Mouse (Mus musculus): ENCODE measurements around the gene Ttc9b. TPM values are rescaled to one million over a fixed set of nuclear protein-coding genes. Genes with fewer than 3 reads are reported as not detected.
"Not testable (repeated sequence)": the region's sequence is repeated elsewhere in the genome, so short reads cannot be mapped to it uniquely, and the experiment has no call there.

Gene Ttc9b
- total RNA-seq (2022) = not detected

GRCm38 (mm10) chr7:27653681-27654437, at the start of gene Ttc9b:
Gene Ttc9b, plus strand, starts transcription at chr7:27653915.
- DNase-seq (ENCODE audit: low spot score in 2 of 2) = no peak

- no peak for DNase-seq (ENCODE audit: low spot score in 2 of 2)
Measured at GRCm38 (mm10) chr7:27604661-27605348, 48.9 kb upstream of the Ttc9b start.

GRCm38 (mm10) chr7:27605499-27606285, 48.0 kb upstream of the Ttc9b start:
- peak; percentile 61 to 66 for DNase-seq (ENCODE audit: low spot score in 2 of 2)

DNA sequence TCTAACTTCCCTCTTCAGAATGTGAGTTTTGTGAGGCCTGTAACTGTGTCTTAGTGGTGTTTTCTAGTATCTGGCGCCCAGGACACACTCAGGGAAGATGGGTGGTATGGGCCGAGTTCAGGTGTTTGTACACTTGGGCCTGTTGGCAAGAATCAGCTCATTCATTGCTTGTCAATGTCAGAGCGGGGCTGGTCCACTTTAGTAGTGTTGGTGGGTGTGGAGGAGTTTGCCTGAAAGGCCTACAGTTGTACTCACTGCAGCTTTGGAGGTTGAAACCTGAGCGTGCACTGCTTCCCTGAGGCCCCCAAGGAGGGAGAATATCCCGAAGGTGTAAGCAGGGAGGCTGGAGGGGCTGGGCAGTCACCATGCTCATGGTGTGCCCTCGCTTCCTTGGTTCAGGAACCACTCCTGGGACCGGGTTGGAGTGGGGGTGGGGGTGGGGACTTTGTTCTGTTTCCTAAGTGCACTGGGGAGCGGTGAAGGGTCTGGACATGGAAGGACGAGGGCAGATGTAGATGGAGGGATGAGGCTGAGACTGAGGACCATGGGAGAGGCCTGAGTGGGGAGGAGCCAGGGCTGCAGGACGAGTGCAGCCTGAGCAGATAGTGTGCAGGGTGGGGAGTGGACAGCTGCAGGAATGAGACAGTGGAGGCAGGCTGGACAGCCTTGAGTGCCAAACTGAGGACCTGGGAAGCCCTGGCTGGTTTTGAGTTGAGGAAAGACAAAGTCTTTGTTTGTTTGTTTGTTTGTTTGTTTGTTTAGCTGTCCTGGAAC, 47.0 kb upstream of the Ttc9b start:
- no peak for DNase-seq (ENCODE audit: low spot score in 2 of 2)

- peak; percentile 87 to 95 for DNase-seq (ENCODE audit: low spot score in 2 of 2)
Measured at GRCm38 (mm10) chr7:27607580-27607979, 46.1 kb upstream of the Ttc9b start.

DNA sequence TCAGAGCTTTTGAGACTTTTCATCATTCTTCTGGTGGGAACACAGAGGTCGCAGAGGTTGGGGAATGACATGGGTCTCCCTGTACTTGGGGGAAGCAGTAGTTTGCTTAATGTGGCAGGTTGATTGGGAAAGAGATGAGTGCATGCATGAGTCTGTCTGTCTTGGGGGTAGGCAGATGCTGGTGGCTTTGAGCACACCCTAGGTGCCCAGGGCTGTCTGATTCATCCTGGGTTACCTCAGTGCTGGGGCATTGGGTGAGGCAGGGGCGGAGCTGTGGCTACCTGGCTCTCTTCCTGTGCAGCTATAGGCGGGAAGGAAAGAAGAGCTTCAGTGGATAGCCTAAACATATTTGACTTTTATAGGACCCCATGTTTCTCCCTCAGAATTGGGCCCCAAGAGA, 45.6 kb upstream of the Ttc9b start:
- DNase-seq (ENCODE audit: low spot score in 2 of 2) = no peak

DNA sequence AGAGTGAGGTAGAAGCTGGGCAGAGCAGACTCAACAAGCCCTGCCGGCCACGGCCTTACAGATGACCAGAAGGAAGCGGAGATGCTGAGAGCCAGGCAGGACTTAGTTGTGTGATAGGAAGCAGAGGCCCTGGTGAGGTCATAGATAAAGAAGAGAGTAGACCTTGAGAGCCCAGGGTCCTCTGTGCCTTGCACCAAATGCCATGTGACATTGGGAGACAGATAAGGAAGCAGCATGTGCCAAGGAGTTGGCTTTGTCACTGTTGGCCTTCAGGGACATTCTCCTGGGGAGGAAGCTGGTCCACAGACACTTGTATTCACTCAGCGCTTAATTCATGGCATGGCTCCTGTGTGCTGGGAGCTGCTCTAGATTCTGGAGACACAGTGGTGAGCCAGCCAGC, 44.4 kb upstream of the Ttc9b start:
- DNase-seq (ENCODE audit: low spot score in 2 of 2) = no peak

GRCm38 (mm10) chr7:27609688-27610087, 44.0 kb upstream of the Ttc9b start:
- no peak for DNase-seq (ENCODE audit: low spot score in 2 of 2)

GRCm38 (mm10) chr7:27610370-27610769, 43.3 kb upstream of the Ttc9b start:
- no peak for DNase-seq (ENCODE audit: low spot score in 2 of 2)

GRCm38 (mm10) chr7:27610871-27611270, 42.8 kb upstream of the Ttc9b start:
- no peak for DNase-seq (ENCODE audit: low spot score in 2 of 2)

DNA sequence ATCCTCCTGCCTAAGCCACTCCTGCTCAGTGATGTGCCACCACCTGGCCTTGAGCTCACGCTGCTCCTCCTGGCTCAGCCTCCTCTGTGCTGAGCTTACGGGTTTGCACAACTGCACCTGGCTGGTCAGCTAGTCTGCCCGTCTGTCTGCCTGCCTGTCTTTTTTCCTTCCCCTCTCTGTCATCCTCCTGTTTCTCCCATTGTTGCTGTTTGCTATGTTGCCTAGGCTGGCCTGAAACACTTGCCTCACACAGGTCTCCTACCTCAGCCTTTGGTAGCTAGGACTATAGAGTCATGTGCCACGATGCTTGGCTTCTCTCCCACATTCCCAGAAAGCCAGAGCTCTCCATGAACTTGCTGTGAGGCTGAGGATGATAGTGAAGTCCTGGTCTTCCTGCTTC, 40.8 kb upstream of the Ttc9b start:
- DNase-seq (ENCODE audit: low spot score in 2 of 2) = no peak

DNA sequence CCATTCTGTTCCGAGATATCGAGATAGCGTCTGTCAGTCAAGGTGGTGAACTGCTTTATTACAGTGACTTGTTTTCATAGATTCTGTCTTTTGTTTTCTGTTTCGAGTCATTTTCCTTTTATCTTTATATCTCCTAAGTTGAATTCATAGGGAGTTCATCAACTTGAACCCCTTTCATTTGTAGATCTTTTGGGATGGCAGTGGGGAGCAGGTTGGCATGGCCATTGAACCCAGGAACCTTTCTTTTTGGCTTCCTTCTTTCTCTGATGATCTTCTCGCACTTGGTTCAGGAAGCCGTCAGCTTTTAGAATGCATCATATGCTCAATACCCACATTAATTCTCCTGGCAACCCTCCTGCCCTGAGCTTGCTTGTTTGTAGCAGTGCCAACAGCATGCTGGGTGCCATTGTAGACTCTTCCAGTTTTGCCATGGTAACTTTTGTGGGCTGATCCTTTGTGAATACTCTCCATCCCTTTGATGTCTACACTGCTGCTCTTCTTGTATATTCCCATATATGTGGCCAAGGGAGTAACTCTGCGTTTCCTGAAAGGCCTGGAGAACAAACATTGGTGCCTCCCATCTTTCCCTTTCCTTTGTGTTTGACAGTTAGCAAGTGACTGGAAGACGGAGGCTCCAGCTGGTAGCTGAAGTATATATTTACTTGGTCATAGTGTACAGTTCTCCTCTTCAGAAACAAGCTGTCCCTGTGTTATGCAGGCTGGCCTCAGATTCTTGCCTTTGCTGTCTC, 39.8 kb upstream of the Ttc9b start:
- DNase-seq (ENCODE audit: low spot score in 2 of 2) = no peak

- DNase-seq (ENCODE audit: low spot score in 2 of 2) = no peak
Measured at GRCm38 (mm10) chr7:27621028-27621427, 32.7 kb upstream of the Ttc9b start.

DNA sequence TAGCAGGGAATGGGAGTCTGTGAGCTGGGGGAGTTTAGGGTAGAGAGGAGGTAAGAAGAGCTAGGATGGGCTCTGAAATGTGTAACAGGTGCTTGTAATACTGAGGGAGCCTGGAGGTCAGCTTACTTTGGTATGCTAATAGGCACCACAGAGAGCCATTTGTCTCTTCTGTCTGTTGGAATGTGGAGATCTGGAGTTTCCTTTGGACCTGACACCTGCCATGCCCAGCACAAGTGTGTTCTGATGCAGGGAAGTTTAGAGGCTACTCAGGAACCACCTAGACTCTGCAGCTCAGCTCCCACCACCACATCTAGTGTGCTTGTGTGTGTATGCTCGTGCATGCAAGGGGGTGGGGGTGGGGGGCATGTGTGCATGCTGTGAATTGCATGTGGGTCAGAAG, 31.5 kb upstream of the Ttc9b start:
- no peak for DNase-seq (ENCODE audit: low spot score in 2 of 2)

- DNase-seq (ENCODE audit: low spot score in 2 of 2) = no peak
Measured at GRCm38 (mm10) chr7:27624967-27625366, 28.7 kb upstream of the Ttc9b start.

DNA sequence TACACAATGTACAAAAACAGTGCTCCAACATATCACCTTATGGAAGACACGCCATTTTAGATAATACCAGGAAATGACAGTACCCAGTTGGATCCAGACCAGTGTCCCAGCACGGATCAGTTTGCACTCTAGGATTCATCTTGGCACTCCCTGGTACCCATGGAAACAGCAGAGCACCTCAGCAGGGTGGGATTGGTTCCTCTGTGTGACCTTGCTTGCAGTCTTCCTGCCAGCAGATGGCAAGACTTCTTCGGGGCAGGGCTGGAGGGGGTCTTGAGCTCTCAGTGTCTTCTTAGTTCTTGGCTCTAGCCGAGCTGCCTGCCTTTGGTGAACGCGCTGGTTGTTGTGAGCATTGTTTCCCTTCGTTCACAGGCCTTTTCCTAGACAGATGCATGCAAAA, 26.0 kb upstream of the Ttc9b start:
- DNase-seq (ENCODE audit: low spot score in 2 of 2) = no peak

DNA sequence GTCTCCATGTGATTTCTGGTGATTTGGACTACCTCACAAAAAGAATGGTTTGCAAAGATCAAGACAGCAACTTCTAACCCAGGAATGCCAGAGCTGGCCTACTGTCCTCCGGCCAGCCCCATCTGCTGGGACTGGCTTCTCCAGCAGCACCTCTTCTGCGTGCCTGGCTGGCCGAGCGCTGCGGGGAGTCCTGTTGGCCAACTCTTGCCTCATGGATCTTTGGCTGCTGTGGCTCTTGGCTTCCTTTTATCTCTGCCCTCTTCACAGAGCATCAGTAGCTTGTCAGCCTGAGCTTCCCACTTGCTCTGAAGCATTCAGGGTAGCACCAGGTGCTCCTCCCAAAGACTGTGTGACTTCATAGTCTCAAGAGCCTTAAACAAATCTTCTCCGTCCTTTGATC, 25.5 kb upstream of the Ttc9b start:
- DNase-seq (ENCODE audit: low spot score in 2 of 2) = no peak

DNA sequence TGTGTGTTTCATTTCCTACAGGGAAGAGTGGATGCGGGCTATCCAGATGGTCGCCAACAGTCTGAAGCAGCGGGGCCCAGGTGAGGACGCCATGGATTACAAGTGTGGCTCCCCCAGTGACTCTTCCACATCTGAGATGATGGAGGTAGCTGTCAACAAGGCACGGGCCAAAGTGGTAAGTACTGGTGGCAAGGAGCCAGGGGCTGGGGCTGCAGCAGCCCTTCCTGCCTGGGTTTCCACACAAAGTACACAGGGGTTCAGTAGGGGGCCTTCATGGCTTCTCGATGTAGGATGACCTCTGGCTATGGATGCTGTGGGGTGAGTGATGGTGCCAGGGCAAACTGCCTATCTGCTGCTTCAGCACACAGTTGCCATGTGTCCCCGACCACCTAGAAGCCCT, 24.9 kb upstream of the Ttc9b start:
- not testable (repeated sequence) for DNase-seq (ENCODE audit: low spot score in 2 of 2)

DNA sequence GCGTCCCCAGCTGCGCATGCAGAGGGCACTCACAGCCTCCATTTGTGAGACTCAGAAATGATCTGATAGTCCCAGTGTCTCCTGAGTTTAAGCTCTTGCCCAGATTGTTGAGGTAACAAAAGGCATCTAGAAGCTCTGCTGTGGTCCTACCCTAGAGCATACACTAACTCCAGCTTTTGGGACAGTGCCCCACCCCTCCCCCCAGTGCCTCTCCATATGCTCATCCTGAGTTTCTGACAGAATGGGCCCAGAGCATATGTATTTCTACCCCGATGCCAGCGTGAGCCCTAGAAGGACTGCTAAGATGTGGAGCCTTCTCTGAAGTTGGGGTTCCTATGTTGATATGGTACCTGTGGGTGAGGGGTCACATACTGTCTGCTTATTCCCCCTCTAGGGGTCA, 22.3 kb upstream of the Ttc9b start:
- no peak for DNase-seq (ENCODE audit: low spot score in 2 of 2)

DNA sequence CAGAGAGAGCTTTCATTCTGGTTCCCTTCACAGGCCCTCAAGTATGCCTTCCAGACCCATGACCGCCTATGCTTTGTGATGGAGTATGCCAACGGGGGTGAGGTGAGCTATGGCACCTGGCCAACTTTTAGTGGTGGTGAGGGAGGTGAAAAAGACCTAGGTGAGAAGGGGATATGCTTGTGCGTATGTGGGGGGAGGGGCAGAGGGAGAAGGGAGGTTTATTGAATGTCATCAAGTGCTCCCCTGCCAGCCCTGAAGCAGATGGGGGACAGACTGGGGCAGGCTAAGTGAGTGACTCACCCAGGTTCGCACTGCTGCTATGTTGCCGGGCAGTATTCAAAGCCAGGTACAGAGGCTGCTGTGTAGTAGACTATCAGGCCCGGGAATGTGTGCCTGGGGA, 20.5 kb upstream of the Ttc9b start:
- no peak for DNase-seq (ENCODE audit: low spot score in 2 of 2)

GRCm38 (mm10) chr7:27634691-27635090, 19.0 kb upstream of the Ttc9b start:
- no peak for DNase-seq (ENCODE audit: low spot score in 2 of 2)
